Mouse (Mus musculus) hindbrain, embryonic 14.5 days (tissue): Measurements from ENCODE around the gene Fgfr3. TPM values are rescaled to one million over a fixed set of nuclear protein-coding genes. Genes with fewer than 3 reads are reported as not detected.

Experiments used
- ATAC-seq: fragments of 200-750 bp; cut with Nextera tagmentation; 2 replicates; pipeline ENCODE4 v1.8.0; 2017; ENCODE audit warnings: moderate number of reproducible peaks, mild to moderate bottlenecking, moderate TSS enrichment, moderate library complexity; ENCODE audit not compliant: low FRiP score
- DNase-seq: peaks from one replicate; pipeline ENCODE4 v3.0.0-alpha.2; 2015; ENCODE audit warnings: low spot score
- H3K27ac ChIP-seq: fragments of 300-500 bp; sonication (generic); 2 replicates; pipeline ENCODE4 v1.5.1; 2014; ENCODE audit warnings: mild to moderate bottlenecking, moderate library complexity
- H3K27me3 ChIP-seq: fragments of 300-500 bp; sonication (generic); 2 replicates; pipeline ENCODE4 v1.6.1; 2014; ENCODE audit warnings: mild to moderate bottlenecking, low read length, mixed read lengths; ENCODE audit not compliant: control insufficient read depth, insufficient read depth
- H3K36me3 ChIP-seq: fragments of 300-500 bp; sonication (generic); replicated peaks from 2 replicates; pipeline ENCODE4 v1.6.1; 2014; ENCODE audit not compliant: control insufficient read depth, insufficient read depth
- H3K4me1 ChIP-seq: fragments of 300-500 bp; sonication (generic); replicated peaks from 2 replicates; pipeline ENCODE4 v1.6.1; 2014; ENCODE audit warnings: antibody characterized with exemption, low read length, mixed read lengths; ENCODE audit not compliant: control insufficient read depth, insufficient read depth
- H3K4me2 ChIP-seq: fragments of 300-500 bp; sonication (generic); replicated peaks from 2 replicates; pipeline ENCODE4 v1.6.1; 2014; ENCODE audit warnings: mild to moderate bottlenecking, moderate library complexity
- H3K4me3 ChIP-seq: fragments of 300-500 bp; sonication (generic); replicated peaks from 2 replicates; pipeline ENCODE4 v1.5.1; 2014; ENCODE audit warnings: mild to moderate bottlenecking, low read length
- H3K9ac ChIP-seq: fragments of 300-500 bp; sonication (generic); 2 replicates; pipeline ENCODE4 v1.6.1; 2014
- H3K9me3 ChIP-seq: fragments of 300-500 bp; sonication (generic); 2 replicates; pipeline ENCODE4 v1.6.1; 2016; ENCODE audit warnings: low read length; ENCODE audit not compliant: control insufficient read depth
- WGBS: fragments of 180-500 bp; shearing (Covaris S2); extraction: QIAGEN DNeasy Blood & Tissue Kit; methylation state at CpG from one replicate; pipeline ENCODE4 v1.1.7; 2014; 5-methylcytosine and 5-hydroxymethylcytosine counted together
- polyA plus RNA-seq: library from polyadenylated mRNA; unstranded; fragments of >200 nt; fragmentation: Nextera tagmentation; extraction: Ambion mirVana; gene quantifications from 2 replicates; pipeline ENCODE4 v1.2.1, GENCODE M21; 2014

The Fgfr3 gene
- polyA plus RNA-seq, 1 experiment from 2014 or later: 46.5 TPM

DNA sequence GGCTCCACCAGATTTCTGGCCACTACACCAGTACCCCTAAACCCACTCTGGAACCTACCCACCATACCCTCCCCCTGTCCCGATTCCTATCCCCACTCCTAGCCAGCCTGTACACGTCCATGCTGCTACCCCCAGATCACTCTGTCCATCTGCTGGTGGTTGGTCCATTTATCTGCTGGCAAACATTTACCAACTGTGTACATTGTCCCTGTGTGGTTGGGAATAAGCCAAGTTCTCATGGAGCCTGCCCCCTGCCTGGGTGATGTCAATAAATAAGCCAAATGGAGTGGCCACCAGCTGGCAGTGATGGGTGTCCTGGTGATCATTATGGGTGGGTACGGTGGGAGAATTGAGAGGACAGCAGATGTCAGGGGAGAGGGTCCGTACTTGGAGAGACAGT is 34.3 kb upstream of the Fgfr3 start:
- H3K36me3 ChIP-seq: no peaks in the 10 kb centered on the region
- no peak overlapping the region for H3K27ac ChIP-seq
- H3K4me2 ChIP-seq: no peak overlapping the region
- no peak for DNase-seq
- H3K9me3 ChIP-seq: no peaks in the 10 kb centered on the region
- H3K4me1 ChIP-seq: peaks cover 22% of the 10 kb centered on the region
- no peak overlapping the region for H3K9ac ChIP-seq
- peaks cover 8% of the 10 kb centered on the region for H3K27me3 ChIP-seq
- H3K4me3 ChIP-seq: no peak overlapping the region
- 60% methylated on average over 4 of the region's 4 CpGs for WGBS
- ATAC-seq: no peak

DNA sequence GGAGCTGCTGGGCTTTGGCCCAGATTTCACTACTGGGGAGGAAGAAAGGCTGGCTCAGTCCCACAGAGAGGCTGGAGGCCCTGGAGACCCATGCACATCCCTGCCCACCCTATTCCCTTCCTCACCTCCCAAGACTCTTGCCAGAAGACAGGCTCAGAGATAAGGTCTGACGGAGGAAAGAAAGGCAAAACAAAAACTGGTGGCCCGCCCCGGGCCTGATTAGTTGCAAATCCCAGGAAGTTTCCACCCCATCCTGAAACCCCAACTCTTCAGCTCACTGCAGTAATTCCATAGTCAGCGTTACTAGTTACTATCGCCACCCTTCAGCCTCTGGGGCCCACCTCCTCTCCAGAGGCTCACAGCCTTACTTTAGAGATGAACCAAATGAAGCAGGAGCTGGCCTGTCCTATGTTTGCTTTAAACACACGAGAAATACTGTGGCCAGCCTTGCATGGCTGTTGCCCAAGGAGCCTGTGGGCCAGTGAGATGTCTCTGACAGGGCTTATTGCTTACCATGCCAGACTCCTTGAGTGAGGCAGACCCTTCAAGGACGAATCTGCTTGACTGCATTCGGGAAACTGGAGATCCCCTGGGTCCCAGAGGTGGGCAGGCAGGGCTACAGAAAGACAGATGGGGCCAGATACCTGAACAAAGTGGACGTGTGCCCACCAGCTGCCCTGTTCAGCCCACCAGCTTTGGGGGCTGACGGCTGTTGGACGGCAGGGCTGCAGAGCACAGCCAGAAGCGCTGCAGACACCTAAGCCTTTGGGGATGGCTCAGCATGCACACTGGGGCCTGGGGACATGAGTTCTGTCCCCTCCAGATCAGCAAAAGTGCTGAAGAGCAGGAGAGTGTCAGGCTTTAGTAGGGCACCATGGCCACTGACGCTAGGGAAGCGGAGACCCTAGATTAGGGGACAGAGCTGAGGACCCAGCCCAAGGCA is 32.9 kb upstream of the Fgfr3 start:
- peak; percentile 1; the same call in 1 of the 2 replicates for ATAC-seq
- Histone ChIP-seq H3K9me3 (no peaks in the 10 kb centered on the region), H3K27ac (peak overlapping the region; percentile 79), H3K9ac (no peak overlapping the region; the same call in none of the 2 replicates), H3K36me3 (no peaks in the 10 kb centered on the region), H3K4me1 (peaks cover 28% of the 10 kb centered on the region), H3K4me3 (no peak overlapping the region), H3K27me3 (peaks cover 14% of the 10 kb centered on the region), H3K4me2 (no peak overlapping the region; the same call in 1 of the 2 replicates)
- 35% methylated on average over 14 of the region's 14 CpGs for WGBS
- no peak for DNase-seq

DNA sequence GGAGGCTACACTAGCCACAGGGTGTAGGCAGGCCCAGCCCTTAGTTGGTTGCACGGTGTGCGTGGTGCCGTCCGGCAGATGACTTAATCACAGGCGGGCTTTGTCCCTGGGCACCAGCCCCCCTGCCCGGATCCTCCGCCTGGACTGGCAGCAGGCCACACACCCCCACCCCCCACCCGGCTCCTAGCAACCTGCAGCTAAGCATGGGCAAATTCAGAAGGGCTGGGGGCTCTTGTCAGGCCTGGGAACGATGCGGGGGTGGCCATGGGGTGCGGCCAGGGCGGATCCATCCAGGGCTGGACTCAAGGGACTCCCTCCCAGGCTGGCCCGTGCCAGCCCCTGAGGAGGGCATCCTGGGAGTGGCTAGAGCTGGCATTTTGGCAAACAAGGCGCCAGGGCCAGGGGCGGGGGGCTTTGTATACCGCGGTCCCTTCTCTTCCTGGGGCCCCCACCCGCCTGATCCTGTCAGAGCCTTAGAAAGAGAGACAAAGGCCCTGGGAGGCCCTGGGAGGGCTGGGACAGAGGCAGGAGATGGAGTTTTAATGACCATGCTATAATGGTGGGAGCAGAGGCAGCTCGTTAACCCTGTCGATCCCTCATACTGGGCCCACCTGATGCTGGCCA is 32.1 kb upstream of the Fgfr3 start:
- peaks cover 28% of the 10 kb centered on the region for H3K4me1 ChIP-seq
- WGBS: 10% methylated on average over 20 of the region's 20 CpGs
- ATAC-seq (peak; percentile 91), DNase-seq (peak; percentile 62)
- H3K27me3 ChIP-seq: peaks cover 20% of the 10 kb centered on the region
- H3K9me3 ChIP-seq: no peaks in the 10 kb centered on the region
- peak overlapping the region; percentile 23; the same call in 1 of the 2 replicates for H3K4me2 ChIP-seq
- no peak overlapping the region for H3K4me3 ChIP-seq
- peak overlapping the region; percentile 79; the same call in 1 of the 2 replicates for H3K27ac ChIP-seq
- no peaks in the 10 kb centered on the region for H3K36me3 ChIP-seq
- H3K9ac ChIP-seq: peak overlapping the region; percentile 33; the same call in 1 of the 2 replicates

DNA sequence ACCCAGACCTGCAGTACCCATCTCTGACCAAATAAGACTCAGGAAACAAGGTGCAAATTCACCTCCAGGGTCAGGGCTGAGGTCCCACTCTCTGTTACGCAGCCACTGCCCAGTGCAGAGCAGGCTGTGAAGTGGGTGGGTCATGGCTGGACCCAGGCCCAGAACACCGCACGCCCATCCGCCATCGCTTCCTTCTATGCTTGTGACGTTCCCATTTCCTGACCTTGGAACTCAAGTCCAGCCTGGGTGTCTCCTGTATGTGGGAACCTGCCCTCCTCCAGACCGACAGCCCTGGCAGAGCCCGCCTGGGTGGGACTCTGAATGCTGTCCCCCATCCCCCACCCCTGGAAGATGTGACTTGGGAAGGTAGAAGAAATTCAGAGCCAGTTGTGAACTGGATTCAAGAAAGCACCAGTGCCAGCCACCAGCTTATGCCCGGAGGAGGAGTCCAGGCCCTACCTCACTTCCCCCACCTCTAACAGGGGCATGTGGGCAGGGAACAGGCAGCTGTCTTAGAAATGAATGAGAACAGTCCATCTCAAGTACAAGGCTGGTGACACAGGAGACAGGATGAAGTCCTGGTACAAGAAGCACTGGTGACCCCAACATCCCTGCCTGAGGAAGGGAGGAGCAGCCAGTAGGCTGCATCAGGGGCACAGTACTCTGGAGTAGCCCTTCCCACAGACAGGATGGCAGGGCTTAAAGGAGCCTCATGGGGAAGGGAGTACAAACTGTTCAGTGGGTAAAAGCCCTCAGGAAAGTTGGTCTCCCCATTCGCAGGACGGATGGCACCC is 31.4 kb upstream of the Fgfr3 start:
- H3K27me3 ChIP-seq: peaks cover 26% of the 10 kb centered on the region
- 56% methylated on average over 11 of the region's 11 CpGs for WGBS
- H3K4me3 ChIP-seq: no peak overlapping the region
- DNase-seq: no peak
- H3K36me3 ChIP-seq: no peaks in the 10 kb centered on the region
- no peaks in the 10 kb centered on the region for H3K9me3 ChIP-seq
- peak overlapping the region; percentile 23; the same call in 1 of the 2 replicates for H3K4me2 ChIP-seq
- H3K9ac ChIP-seq: no peak overlapping the region
- H3K27ac ChIP-seq: peak overlapping the region; percentile 63; the same call in 1 of the 2 replicates
- ATAC-seq: peak; percentile 35
- H3K4me1 ChIP-seq: peaks cover 32% of the 10 kb centered on the region

DNA sequence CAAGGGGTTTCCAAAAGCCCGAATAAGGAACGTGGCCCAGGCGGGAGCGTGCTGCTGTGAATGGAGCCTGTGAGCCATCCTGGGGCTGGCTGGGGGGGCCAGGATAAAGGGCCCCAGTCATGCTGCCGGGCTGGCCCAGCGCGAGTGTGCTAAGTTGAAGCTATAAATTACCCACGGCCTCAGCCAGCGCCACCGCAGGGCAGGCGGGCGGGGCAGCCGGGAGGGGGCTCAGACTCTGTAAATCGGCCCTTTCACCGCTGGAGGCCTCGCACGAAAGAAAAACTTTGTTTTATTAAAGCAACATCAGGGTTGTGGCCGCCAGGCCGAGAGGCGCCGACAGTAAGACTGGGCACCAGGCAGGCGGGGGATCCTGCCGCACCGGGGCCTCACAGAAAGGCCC is 29.1 kb upstream of the Fgfr3 start:
- DNase-seq (peak; percentile 31), ATAC-seq (no peak)
- Histone ChIP-seq H3K36me3 (no peaks in the 10 kb centered on the region), H3K4me2 (0 out of 2 replicates have a peak overlapping the region, but pooled peaks have one; percentile 0), H3K4me3 (no peak overlapping the region), H3K9ac (no peak overlapping the region; the same call in 1 of the 2 replicates), H3K27ac (0 out of 2 replicates have a peak overlapping the region, but pooled peaks have one; percentile 5), H3K4me1 (peaks cover 43% of the 10 kb centered on the region), H3K9me3 (no peaks in the 10 kb centered on the region), H3K27me3 (peaks cover 45% of the 10 kb centered on the region)
- 2% methylated on average over 24 of the region's 24 CpGs for WGBS

DNA sequence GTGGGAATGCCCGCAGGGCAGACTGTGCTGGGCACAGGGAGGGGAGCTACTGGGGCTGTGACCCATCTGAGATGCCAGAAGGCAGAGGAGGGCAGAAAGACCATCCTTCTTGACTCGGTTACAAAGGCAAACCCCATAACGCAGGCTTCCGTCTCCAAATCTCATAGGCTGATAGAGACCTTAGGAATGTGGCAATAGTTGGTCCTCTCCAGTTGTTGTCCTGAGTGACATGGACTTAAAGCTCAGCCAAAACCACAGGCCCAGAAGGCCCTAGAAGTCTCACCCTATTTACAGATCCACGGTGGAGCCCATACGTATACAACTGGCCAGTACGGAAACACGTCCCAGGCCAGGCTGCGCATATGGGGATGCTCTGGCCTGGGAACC is 27.0 kb upstream of the Fgfr3 start:
- peaks cover 45% of the 10 kb centered on the region for H3K4me1 ChIP-seq

DNA sequence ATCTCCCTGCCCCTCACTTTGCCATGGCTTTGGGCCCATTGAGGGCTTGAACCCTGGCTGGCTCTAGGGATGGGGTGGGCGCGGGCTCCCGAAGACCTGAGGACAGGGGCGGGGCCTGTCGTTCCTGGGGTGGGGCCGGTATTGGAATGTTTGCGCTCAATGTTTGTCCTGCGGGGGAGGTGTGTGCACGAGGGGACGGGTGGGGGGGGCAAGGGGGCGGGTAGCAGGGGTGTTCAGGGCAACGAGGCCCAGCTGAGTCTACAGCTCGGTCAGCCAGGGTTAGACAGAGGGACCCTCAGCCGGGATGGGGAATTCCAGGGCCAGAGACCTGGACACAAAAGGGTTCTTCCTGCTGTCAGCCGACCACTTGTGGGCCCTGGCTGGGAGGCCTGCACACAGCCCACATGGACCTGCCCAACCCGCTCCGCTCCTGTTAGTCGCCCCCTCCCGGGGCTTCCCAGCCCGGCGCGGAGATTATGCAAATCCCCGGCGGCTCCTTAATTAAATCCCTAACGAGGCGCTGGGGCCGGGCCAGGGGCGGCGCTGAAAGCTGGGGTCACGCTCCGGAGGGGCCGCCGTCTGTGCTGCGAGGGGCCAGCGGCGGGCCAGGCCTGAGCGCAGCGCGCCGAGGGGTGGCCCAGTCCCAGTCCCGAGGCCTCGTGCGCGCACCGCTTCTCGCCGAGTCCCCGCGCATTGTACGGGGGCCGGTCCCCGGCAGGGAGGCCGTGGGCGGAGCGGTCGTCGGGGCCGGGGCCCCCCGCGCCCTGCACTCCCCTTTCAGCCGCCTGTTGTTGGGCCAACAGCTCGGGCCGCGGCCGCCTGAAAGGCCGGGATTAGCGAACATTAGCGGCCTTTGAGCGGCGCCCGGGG is 26.4 kb upstream of the Fgfr3 start:
- H3K4me1 ChIP-seq: peaks cover 41% of the 10 kb centered on the region
- 0 out of 2 replicates have a peak overlapping the region, but pooled peaks have one; percentile 20 for H3K27ac ChIP-seq
- peak overlapping the region; percentile 39 for H3K4me3 ChIP-seq
- ATAC-seq (peak; percentile 63; the same call in 1 of the 2 replicates), DNase-seq (peak; percentile 36)
- H3K4me2 ChIP-seq: peak overlapping the region; percentile 81
- no peaks in the 10 kb centered on the region for H3K9me3 ChIP-seq
- H3K27me3 ChIP-seq: peaks cover 45% of the 10 kb centered on the region
- H3K9ac ChIP-seq: peak overlapping the region; percentile 57
- 2% methylated on average over 68 of the region's 71 CpGs for WGBS
- no peaks in the 10 kb centered on the region for H3K36me3 ChIP-seq

More for the DNA sequence above, 27.0 kb upstream of the Fgfr3 start:
- Histone ChIP-seq H3K9me3 (no peaks in the 10 kb centered on the region), H3K27me3 (peaks cover 45% of the 10 kb centered on the region), H3K4me2 (no peak overlapping the region), H3K9ac (no peak overlapping the region), H3K4me3 (no peak overlapping the region), H3K27ac (no peak overlapping the region; the same call in 1 of the 2 replicates), H3K36me3 (no peaks in the 10 kb centered on the region)
- ATAC-seq (no peak), DNase-seq (no peak)
- WGBS: 42% methylated on average over 9 of the region's 9 CpGs

DNA sequence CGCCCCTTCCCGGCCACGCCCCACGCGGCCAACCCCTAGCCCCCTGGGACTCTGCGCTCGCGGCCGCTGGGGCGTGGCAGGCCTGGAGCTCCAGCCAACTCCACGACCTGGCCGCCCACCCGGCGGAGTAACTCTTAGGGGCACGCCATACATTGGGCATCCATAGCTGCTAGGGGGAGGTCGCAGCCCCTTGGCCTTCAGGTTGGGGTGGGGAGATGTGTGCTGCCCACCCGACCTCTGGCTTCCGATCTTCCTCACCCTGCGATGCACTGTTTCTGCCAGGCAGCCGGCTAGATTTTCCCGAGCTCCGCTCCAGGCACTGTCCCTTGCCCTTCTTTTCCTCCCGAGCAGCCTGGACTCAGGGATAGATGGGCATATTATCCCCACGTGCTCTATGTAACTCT is 25.8 kb upstream of the Fgfr3 start:
- Histone ChIP-seq H3K9ac (peak overlapping the region; percentile 57), H3K27me3 (peaks cover 45% of the 10 kb centered on the region), H3K9me3 (no peaks in the 10 kb centered on the region), H3K4me3 (peak overlapping the region; percentile 39), H3K4me2 (peak overlapping the region; percentile 81), H3K36me3 (no peaks in the 10 kb centered on the region), H3K27ac (no peak overlapping the region), H3K4me1 (peaks cover 37% of the 10 kb centered on the region)
- ATAC-seq (no peak), DNase-seq (no peak)
- WGBS: 2% methylated on average over 23 of the region's 24 CpGs
